Mouse (Mus musculus): ENCODE data around the gene Rbbp4. TPM values are rescaled to one million over a fixed set of nuclear protein-coding genes. Genes with fewer than 3 reads are reported as not detected.

The Rbbp4 gene
- polyA plus RNA-seq (2015; fragmentation: Nextera tagmentation; extraction: Ambion mirVana), result 430 and 490 TPM in 2 replicates

- peak within 1 kb of the TSS; percentile 83 for H3K4me2 ChIP-seq
- H3K27ac ChIP-seq, result peak within 1 kb of the TSS; percentile 99
- WGBS, result 0% methylated on average over 73 of the region's 73 CpGs
- peak; percentile 98 for ATAC-seq (replicated peaks; ENCODE audit: low FRiP score)
- no peaks in the 10 kb centered on the region for H3K9me3 ChIP-seq (replicated peaks)
- H3K36me3 ChIP-seq, result peaks cover 37% of the 10 kb centered on the region
- H3K9ac ChIP-seq, result peak within 1 kb of the TSS; percentile 89
- peak within 1 kb of the TSS; percentile 83 for H3K4me3 ChIP-seq (replicated peaks)
- peaks cover 45% of the 10 kb centered on the region for H3K4me1 ChIP-seq
- no peaks in the 10 kb centered on the region for H3K27me3 ChIP-seq
Measured at GRCm38 (mm10) chr4:129335216-129336074, at the start of gene Rbbp4, which contains the start of gene Zbtb8os. Rbbp4 (minus strand) TSS chr4:129335370. Zbtb8os (plus strand) TSS chr4:129335695.

- H3K9ac ChIP-seq, result no peak overlapping the region
- H3K9me3 ChIP-seq (replicated peaks), result no peaks in the 10 kb centered on the region
- H3K36me3 ChIP-seq, result no peaks in the 10 kb centered on the region
- peaks cover 9% of the 10 kb centered on the region; the same call in 1 of the 2 replicates for H3K4me1 ChIP-seq
- H3K27ac ChIP-seq, result peak overlapping the region; percentile 79
- WGBS, result 14% methylated on average over 6 of the region's 6 CpGs
- H3K4me2 ChIP-seq, result peak overlapping the region; percentile 8; the same call in 1 of the 2 replicates
- peak; percentile 85 for ATAC-seq (replicated peaks; ENCODE audit: low FRiP score)
- H3K27me3 ChIP-seq, result no peaks in the 10 kb centered on the region
- H3K4me3 ChIP-seq (replicated peaks), result no peak overlapping the region
Measured at GRCm38 (mm10) chr4:129384440-129384839, 49.3 kb upstream of the Rbbp4 start.

- Histone ChIP-seq H3K4me3 (replicated peaks) (no peak overlapping the region), H3K9me3 (replicated peaks) (no peaks in the 10 kb centered on the region), H3K27me3 (0 out of 2 replicates have a peak, but pooled peaks cover 4% of the 10 kb centered on the region), H3K27ac (no peak overlapping the region), H3K9ac (no peak overlapping the region), H3K36me3 (no peaks in the 10 kb centered on the region), H3K4me2 (no peak overlapping the region), H3K4me1 (peaks cover 12% of the 10 kb centered on the region; the same call in 1 of the 2 replicates)
- 91% methylated on average over 3 of the region's 3 CpGs for WGBS
- no peak for ATAC-seq (replicated peaks; ENCODE audit: low FRiP score)
Measured at GRCm38 (mm10) chr4:129383586-129383985, 48.4 kb upstream of the Rbbp4 start.

DNA sequence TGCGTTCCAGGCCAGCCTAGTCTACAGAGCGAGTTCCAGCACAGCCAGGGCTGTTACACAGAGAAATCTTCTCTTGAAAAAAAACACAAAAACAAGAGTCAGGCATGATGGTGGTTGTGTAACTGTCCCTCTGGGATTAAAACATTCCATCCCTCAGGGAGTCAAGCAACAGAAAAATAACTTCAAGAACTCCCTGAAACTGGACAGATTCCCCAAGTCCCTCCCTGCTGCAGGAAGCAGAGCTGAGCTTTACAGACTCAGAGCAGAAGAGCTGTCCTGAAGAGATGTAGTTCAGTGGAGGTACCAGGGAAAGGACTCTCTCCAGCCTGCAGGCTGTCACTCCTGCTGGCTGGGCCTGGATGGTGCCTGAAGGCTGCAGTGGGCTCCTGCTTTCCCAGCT, 47.3 kb upstream of the Rbbp4 start:
- Histone ChIP-seq H3K4me3 (replicated peaks) (no peak overlapping the region), H3K27me3 (0 out of 2 replicates have a peak, but pooled peaks cover 4% of the 10 kb centered on the region), H3K36me3 (no peaks in the 10 kb centered on the region), H3K4me2 (no peak overlapping the region), H3K9ac (no peak overlapping the region), H3K27ac (0 out of 2 replicates have a peak overlapping the region, but pooled peaks have one; percentile 22), H3K4me1 (peaks cover 16% of the 10 kb centered on the region), H3K9me3 (replicated peaks) (no peaks in the 10 kb centered on the region)
- 82% methylated on average over 2 of the region's 2 CpGs for WGBS
- ATAC-seq (replicated peaks; ENCODE audit: low FRiP score), result no peak

GRCm38 (mm10) chr4:129382029-129382428, 46.9 kb upstream of the Rbbp4 start:
- WGBS, result 91% methylated on average over 9 of the region's 9 CpGs
- Histone ChIP-seq H3K27ac (0 out of 2 replicates have a peak overlapping the region, but pooled peaks have one; percentile 22), H3K27me3 (0 out of 2 replicates have a peak, but pooled peaks cover 4% of the 10 kb centered on the region), H3K9ac (no peak overlapping the region), H3K9me3 (replicated peaks) (no peaks in the 10 kb centered on the region), H3K4me2 (no peak overlapping the region), H3K36me3 (no peaks in the 10 kb centered on the region), H3K4me1 (peaks cover 17% of the 10 kb centered on the region), H3K4me3 (replicated peaks) (no peak overlapping the region)
- ATAC-seq (replicated peaks; ENCODE audit: low FRiP score), result no peak

GRCm38 (mm10) chr4:129381148-129381547, 46.0 kb upstream of the Rbbp4 start:
- H3K36me3 ChIP-seq, result no peaks in the 10 kb centered on the region
- H3K27me3 ChIP-seq, result 0 out of 2 replicates have a peak, but pooled peaks cover 4% of the 10 kb centered on the region
- no peaks in the 10 kb centered on the region for H3K9me3 ChIP-seq (replicated peaks)
- H3K9ac ChIP-seq, result no peak overlapping the region
- WGBS, result 71% methylated on average over 8 of the region's 8 CpGs
- H3K27ac ChIP-seq, result no peak overlapping the region
- no peak overlapping the region for H3K4me3 ChIP-seq (replicated peaks)
- peaks cover 25% of the 10 kb centered on the region for H3K4me1 ChIP-seq
- ATAC-seq (replicated peaks; ENCODE audit: low FRiP score), result no peak
- H3K4me2 ChIP-seq, result no peak overlapping the region

DNA sequence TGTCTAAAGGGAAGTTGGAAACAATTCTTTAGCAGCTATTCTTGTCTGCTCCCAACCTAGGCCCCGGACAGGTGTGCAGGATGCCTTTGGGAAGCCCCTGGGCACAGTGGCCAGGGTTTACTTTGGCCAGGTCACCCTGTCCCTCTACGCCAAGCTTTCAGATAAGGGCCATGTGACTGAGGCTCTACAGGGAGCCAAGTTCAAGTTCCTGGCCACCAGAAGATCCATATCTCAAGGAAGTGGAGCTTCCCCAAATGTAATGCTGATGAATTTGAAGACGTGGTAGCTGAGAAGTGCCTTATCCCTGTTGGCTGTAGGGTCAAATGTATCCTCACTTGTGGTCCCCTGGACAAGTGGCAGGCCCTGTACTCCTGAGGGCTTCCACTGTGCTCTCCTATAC, 44.6 kb upstream of the Rbbp4 start:
- H3K4me3 ChIP-seq (replicated peaks), result no peak overlapping the region
- no peaks in the 10 kb centered on the region for H3K36me3 ChIP-seq
- no peak overlapping the region for H3K27ac ChIP-seq
- no peak overlapping the region for H3K9ac ChIP-seq
- ATAC-seq (replicated peaks; ENCODE audit: low FRiP score), result no peak
- H3K9me3 ChIP-seq (replicated peaks), result no peaks in the 10 kb centered on the region
- WGBS, result 81% methylated on average over 3 of the region's 3 CpGs
- H3K4me2 ChIP-seq, result no peak overlapping the region
- 0 out of 2 replicates have a peak, but pooled peaks cover 4% of the 10 kb centered on the region for H3K27me3 ChIP-seq
- peaks cover 29% of the 10 kb centered on the region for H3K4me1 ChIP-seq

- Histone ChIP-seq H3K36me3 (no peaks in the 10 kb centered on the region), H3K9me3 (replicated peaks) (no peaks in the 10 kb centered on the region), H3K9ac (peak within 1 kb of the TSS; percentile 71), H3K27me3 (0 out of 2 replicates have a peak, but pooled peaks cover 4% of the 10 kb centered on the region), H3K27ac (peak within 1 kb of the TSS; percentile 80), H3K4me3 (replicated peaks) (peak within 1 kb of the TSS; percentile 73), H3K4me2 (peak within 1 kb of the TSS; percentile 78), H3K4me1 (peaks cover 38% of the 10 kb centered on the region)
- WGBS, result 1% methylated on average over 63 of the region's 65 CpGs
- ATAC-seq (replicated peaks; ENCODE audit: low FRiP score), result peak; percentile 81
Measured at GRCm38 (mm10) chr4:129377601-129378390, 42.6 kb upstream of the Rbbp4 start, which contains the start of gene Zbtb8a. Zbtb8a (minus strand) TSS chr4:129378116.

- Histone ChIP-seq H3K9me3 (replicated peaks) (no peaks in the 10 kb centered on the region), H3K4me1 (peaks cover 35% of the 10 kb centered on the region), H3K36me3 (no peaks in the 10 kb centered on the region), H3K4me2 (peak overlapping the region; percentile 78), H3K9ac (peak overlapping the region; percentile 71), H3K27me3 (0 out of 2 replicates have a peak, but pooled peaks cover 4% of the 10 kb centered on the region), H3K4me3 (replicated peaks) (peak overlapping the region; percentile 73), H3K27ac (peak overlapping the region; percentile 80)
- WGBS, result 1% methylated on average over 59 of the region's 68 CpGs
- ATAC-seq (replicated peaks; ENCODE audit: low FRiP score), result peak; percentile 78
Measured at GRCm38 (mm10) chr4:129376961-129377545, 41.9 kb upstream of the Rbbp4 start.

GRCm38 (mm10) chr4:129375821-129376220, 40.7 kb upstream of the Rbbp4 start:
- 77% methylated on average over 5 of the region's 5 CpGs for WGBS
- Histone ChIP-seq H3K4me3 (replicated peaks) (no peak overlapping the region), H3K27me3 (0 out of 2 replicates have a peak, but pooled peaks cover 4% of the 10 kb centered on the region), H3K9ac (no peak overlapping the region), H3K4me2 (no peak overlapping the region), H3K4me1 (peaks cover 35% of the 10 kb centered on the region), H3K9me3 (replicated peaks) (no peaks in the 10 kb centered on the region), H3K36me3 (no peaks in the 10 kb centered on the region), H3K27ac (no peak overlapping the region)
- no peak for ATAC-seq (replicated peaks; ENCODE audit: low FRiP score)

DNA sequence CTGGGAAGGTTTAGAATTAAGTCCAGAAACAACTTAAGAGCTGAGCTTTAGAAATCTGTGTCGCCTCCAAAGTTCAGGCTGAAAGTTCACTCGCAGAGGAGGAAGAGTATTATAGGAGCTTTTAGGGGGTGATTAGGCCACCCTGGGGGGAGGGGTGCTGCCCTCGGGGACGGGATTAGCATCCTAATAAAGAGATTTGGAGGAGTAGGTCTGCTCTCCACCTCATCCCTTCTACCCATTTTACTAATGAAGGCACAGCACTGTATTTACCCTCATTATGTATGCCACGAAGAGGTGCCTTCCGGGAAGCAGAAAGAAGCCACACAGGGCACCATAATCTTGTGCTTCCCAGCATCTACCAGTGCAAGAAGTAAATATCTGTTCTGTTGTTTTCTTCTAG, 39.8 kb upstream of the Rbbp4 start:
- H3K9ac ChIP-seq, result no peak overlapping the region
- H3K4me3 ChIP-seq (replicated peaks), result no peak overlapping the region
- no peak overlapping the region for H3K27ac ChIP-seq
- peaks cover 35% of the 10 kb centered on the region for H3K4me1 ChIP-seq
- no peak for ATAC-seq (replicated peaks; ENCODE audit: low FRiP score)
- WGBS, result 33% methylated on average over 6 of the region's 6 CpGs
- no peak overlapping the region for H3K4me2 ChIP-seq
- no peaks in the 10 kb centered on the region for H3K9me3 ChIP-seq (replicated peaks)
- H3K36me3 ChIP-seq, result no peaks in the 10 kb centered on the region
- 0 out of 2 replicates have a peak, but pooled peaks cover 4% of the 10 kb centered on the region for H3K27me3 ChIP-seq
